Mouse (Mus musculus) CH12.LX (cell line): ENCODE results near the gene Ilf3.

Experiments used
- BHLHE40 ChIP-seq: IDR thresholded peaks from 2 replicates; pipeline ENCODE4 v1.6.1; 2011; ENCODE audit warnings: mild to moderate bottlenecking, low read depth, low read length, improper control_type of control experiment
- CTCF ChIP-seq, 2 experiments: IDR thresholded peaks in 1 of 2; conservative IDR thresholded peaks in 1 of 2; 2 replicates each; pipeline ENCODE4 v1.5.1; 2011 to 2012; ENCODE audit warnings: low read depth in 2 of 2, low read length in 2 of 2, improper control_type of control experiment in 1 of 2, inconsistent platforms in 1 of 2, mild to moderate bottlenecking in 1 of 2, moderate library complexity in 1 of 2
- GABPA ChIP-seq: IDR thresholded peaks from 2 replicates; pipeline ENCODE4 v1.6.1; 2012; ENCODE audit warnings: low read depth, low read length, improper control_type of control experiment, inconsistent platforms; ENCODE audit not compliant: insufficient replicate concordance
- MAFK ChIP-seq: IDR thresholded peaks from 2 replicates; pipeline ENCODE4 v1.6.1; 2011; ENCODE audit warnings: low read length, improper control_type of control experiment; ENCODE audit not compliant: insufficient replicate concordance
- MAX ChIP-seq: IDR thresholded peaks from 2 replicates; pipeline ENCODE4 v1.6.1; 2011; ENCODE audit warnings: low read length, improper control_type of control experiment
- MYC ChIP-seq: IDR thresholded peaks from 2 replicates; pipeline ENCODE4 v1.6.1; 2011; ENCODE audit warnings: low read depth, mild to moderate bottlenecking, improper control_type of control experiment, low read length
- POLR2A ChIP-seq: IDR thresholded peaks from 2 replicates; pipeline ENCODE4 v1.6.1; 2011; ENCODE audit warnings: low read depth, mild to moderate bottlenecking, improper control_type of control experiment, low read length
- RAD21 ChIP-seq: IDR thresholded peaks from 2 replicates; pipeline ENCODE4 v1.6.1; 2011; ENCODE audit warnings: low read depth, mild to moderate bottlenecking, low read length, improper control_type of control experiment, moderate library complexity
- SIN3A ChIP-seq: IDR thresholded peaks from 2 replicates; pipeline ENCODE4 v1.6.1; 2012; ENCODE audit warnings: low read length, improper control_type of control experiment, inconsistent platforms
- ZNF384 ChIP-seq: IDR thresholded peaks from 2 replicates; pipeline ENCODE4 v1.6.1; 2012; ENCODE audit warnings: low read depth, low read length, improper control_type of control experiment, inconsistent platforms

GRCm38 (mm10) chr9:21427773-21428172 is 60.1 kb downstream of the Ilf3 start:
- TF ChIP-seq POLR2A, result no peak
- no peak for TF ChIP-seq SIN3A
- TF ChIP-seq RAD21, result no peak
- no peak for TF ChIP-seq MAX
- TF ChIP-seq ZNF384, result no peak
- TF ChIP-seq CTCF (conservative IDR thresholded peaks at IDR 0.05 in 1 of 2, IDR thresholded peaks at IDR 0.05 in 1 of 2; ENCODE audit: low read depth in 2 of 2, low read length in 2 of 2), result no peak
- no peak for TF ChIP-seq MAFK
- TF ChIP-seq GABPA, result no peak
- no peak for TF ChIP-seq BHLHE40
- TF ChIP-seq MYC, result no peak
